Mouse (Mus musculus) c-Kit-positive CD71-positive TER-119-positive erythroid progenitor cells, embryonic 14.5 days (primary cell): Measurements from ENCODE around the gene Ppfibp1.

Experiments used
- DNase-seq: peaks from one replicate; pipeline ENCODE4 v3.0.0-alpha.2; 2013; ENCODE audit warnings: low spot score

Ppfibp1 gene

GRCm38 (mm10) chr6:146995878-146996277 lies 107.6 kb downstream of the Ppfibp1 start:
- DNase-seq: no peak

GRCm38 (mm10) chr6:146997006-146997405 lies 108.7 kb downstream of the Ppfibp1 start:
- no peak for DNase-seq

- DNase-seq: no peak
Measured at GRCm38 (mm10) chr6:146998710-146999109, 110.4 kb downstream of the Ppfibp1 start.

GRCm38 (mm10) chr6:146999302-146999701 lies 111.0 kb downstream of the Ppfibp1 start:
- DNase-seq: no peak

- DNase-seq: no peak
Measured at GRCm38 (mm10) chr6:146999755-147000154, 111.5 kb downstream of the Ppfibp1 start.

GRCm38 (mm10) chr6:147008148-147008547 lies 119.9 kb downstream of the Ppfibp1 start:
- peak; percentile 47 for DNase-seq

GRCm38 (mm10) chr6:147010358-147010757 lies 122.1 kb downstream of the Ppfibp1 start:
- DNase-seq: no peak

GRCm38 (mm10) chr6:147010811-147011520 lies 122.7 kb downstream of the Ppfibp1 start:
- no peak for DNase-seq

- DNase-seq: no peak
Measured at GRCm38 (mm10) chr6:147011555-147011954, 123.3 kb downstream of the Ppfibp1 start.

GRCm38 (mm10) chr6:147011977-147012376 lies 123.7 kb downstream of the Ppfibp1 start:
- no peak for DNase-seq

- DNase-seq: no peak
Measured at GRCm38 (mm10) chr6:147013546-147013945, 125.3 kb downstream of the Ppfibp1 start.

GRCm38 (mm10) chr6:147017906-147018305 lies 129.6 kb downstream of the Ppfibp1 start:
- no peak for DNase-seq

- no peak for DNase-seq
Measured at GRCm38 (mm10) chr6:147018364-147018763, 130.1 kb downstream of the Ppfibp1 start.

- no peak for DNase-seq
Measured at GRCm38 (mm10) chr6:147021181-147021580, 132.9 kb downstream of the Ppfibp1 start.

- no peak for DNase-seq
Measured at GRCm38 (mm10) chr6:147022375-147023132, 134.3 kb downstream of the Ppfibp1 start.

- DNase-seq: no peak
Measured at GRCm38 (mm10) chr6:147023133-147023395, 134.8 kb downstream of the Ppfibp1 start.

- DNase-seq: no peak
Measured at GRCm38 (mm10) chr6:147023568-147023967, 135.3 kb downstream of the Ppfibp1 start.

- DNase-seq: no peak
Measured at GRCm38 (mm10) chr6:147024761-147025160, 136.5 kb downstream of the Ppfibp1 start.

- no peak for DNase-seq
Measured at GRCm38 (mm10) chr6:147028396-147028795, 140.1 kb downstream of the Ppfibp1 start.

GRCm38 (mm10) chr6:147029591-147029990 lies 141.3 kb downstream of the Ppfibp1 start:
- no peak for DNase-seq

- no peak for DNase-seq
Measured at GRCm38 (mm10) chr6:147030096-147030885, 142.0 kb downstream of the Ppfibp1 start.

- DNase-seq: no peak
Measured at GRCm38 (mm10) chr6:147032303-147032925, 144.1 kb downstream of the Ppfibp1 start, which contains the start of gene Rep15. Rep15 (plus strand) TSS chr6:147032584.
